Mouse (Mus musculus) liver, embryonic 13.5 days (tissue): ENCODE measurements around the gene P4ha2. TPM values are rescaled to one million over a fixed set of nuclear protein-coding genes. Genes with fewer than 3 reads are reported as not detected.

Experiments used
- ATAC-seq: fragments of 200-750 bp; cut with Nextera tagmentation; 2 replicates; pipeline ENCODE4 v1.8.0; 2017; ENCODE audit warnings: low read depth, mild to moderate bottlenecking, moderate number of reproducible peaks, moderate library complexity
- DNase-seq: peaks from one replicate; pipeline ENCODE4 v3.0.0; 2022
- H3K27ac ChIP-seq: fragments of 300-500 bp; sonication (generic); 2 replicates; pipeline ENCODE4 v1.5.1; 2015; ENCODE audit warnings: moderate library complexity, mild to moderate bottlenecking, inconsistent platforms
- H3K27me3 ChIP-seq: fragments of 300-500 bp; sonication (generic); 2 replicates; pipeline ENCODE4 v1.6.1; 2015; ENCODE audit warnings: mild to moderate bottlenecking, inconsistent platforms
- H3K36me3 ChIP-seq: fragments of 300-500 bp; sonication (generic); 2 replicates; pipeline ENCODE4 v1.6.1; 2015; ENCODE audit warnings: mild to moderate bottlenecking, inconsistent platforms
- H3K4me1 ChIP-seq: fragments of 300-500 bp; sonication (generic); replicated peaks from 2 replicates; pipeline ENCODE4 v1.6.1; 2015; ENCODE audit warnings: inconsistent platforms
- H3K4me2 ChIP-seq: fragments of 300-500 bp; sonication (generic); 2 replicates; pipeline ENCODE4 v1.6.1; 2015; ENCODE audit warnings: inconsistent platforms, mild to moderate bottlenecking, moderate library complexity
- H3K4me3 ChIP-seq: fragments of 300-500 bp; sonication (generic); replicated peaks from 2 replicates; pipeline ENCODE4 v1.5.1; 2015; ENCODE audit warnings: mild to moderate bottlenecking, inconsistent platforms
- H3K9ac ChIP-seq: fragments of 300-500 bp; sonication (generic); 2 replicates; pipeline ENCODE4 v1.6.1; 2015; ENCODE audit warnings: mild to moderate bottlenecking, inconsistent platforms
- H3K9me3 ChIP-seq: fragments of 300-500 bp; sonication (generic); replicated peaks from 2 replicates; pipeline ENCODE4 v1.6.1; 2016; ENCODE audit warnings: inconsistent platforms
- WGBS: fragments of 180-500 bp; shearing (Covaris S2); methylation state at CpG from one replicate; pipeline ENCODE4 v1.1.7; 2015; ENCODE audit not compliant: insufficient replicate concordance; 5-methylcytosine and 5-hydroxymethylcytosine counted together
- polyA plus RNA-seq: library from polyadenylated mRNA; unstranded; fragments of >200 nt; fragmentation: Nextera tagmentation; extraction: Ambion mirVana; gene quantifications from 2 replicates; pipeline ENCODE4 v1.2.1, GENCODE M21; 2015

P4ha2 gene
- polyA plus RNA-seq, 1 experiment from 2014 or later = 4.4 TPM

- 10% methylated on average over 3 of the region's 3 CpGs for WGBS
- no peaks in the 10 kb centered on the region for H3K4me1 ChIP-seq
- no peak for ATAC-seq
- no peak overlapping the region for H3K4me2 ChIP-seq
- no peak overlapping the region for H3K9ac ChIP-seq
- H3K27ac ChIP-seq = no peak overlapping the region
- no peaks in the 10 kb centered on the region for H3K9me3 ChIP-seq
- peaks cover 15% of the 10 kb centered on the region; the same call in 1 of the 2 replicates for H3K27me3 ChIP-seq
- H3K36me3 ChIP-seq = no peaks in the 10 kb centered on the region
- no peak overlapping the region for H3K4me3 ChIP-seq
- peak; percentile 35 for DNase-seq
These were observed 45.0 kb downstream of the P4ha2 start for GRCm38 (mm10) chr11:54144886-54145285.

DNA sequence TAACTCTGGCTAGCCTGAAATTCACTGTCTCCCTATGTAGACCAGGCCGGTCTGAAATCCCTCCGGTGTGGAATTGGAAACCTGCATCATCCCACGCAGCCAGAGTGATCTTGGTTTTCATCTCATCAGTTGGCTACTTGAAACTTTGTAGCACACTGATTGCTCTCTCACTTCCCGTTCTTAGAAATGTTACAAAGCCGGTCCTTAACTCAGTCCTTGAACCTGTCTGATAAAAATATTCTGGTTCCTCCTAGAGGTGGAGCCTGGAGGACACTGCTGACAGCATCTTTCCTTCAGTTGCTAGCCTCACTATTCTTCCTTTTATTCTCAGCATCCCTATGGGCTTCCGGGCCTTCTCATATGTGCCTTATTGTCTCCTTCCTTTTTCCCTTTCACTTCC is 46.1 kb downstream of the P4ha2 start:
- no peak for DNase-seq

DNA sequence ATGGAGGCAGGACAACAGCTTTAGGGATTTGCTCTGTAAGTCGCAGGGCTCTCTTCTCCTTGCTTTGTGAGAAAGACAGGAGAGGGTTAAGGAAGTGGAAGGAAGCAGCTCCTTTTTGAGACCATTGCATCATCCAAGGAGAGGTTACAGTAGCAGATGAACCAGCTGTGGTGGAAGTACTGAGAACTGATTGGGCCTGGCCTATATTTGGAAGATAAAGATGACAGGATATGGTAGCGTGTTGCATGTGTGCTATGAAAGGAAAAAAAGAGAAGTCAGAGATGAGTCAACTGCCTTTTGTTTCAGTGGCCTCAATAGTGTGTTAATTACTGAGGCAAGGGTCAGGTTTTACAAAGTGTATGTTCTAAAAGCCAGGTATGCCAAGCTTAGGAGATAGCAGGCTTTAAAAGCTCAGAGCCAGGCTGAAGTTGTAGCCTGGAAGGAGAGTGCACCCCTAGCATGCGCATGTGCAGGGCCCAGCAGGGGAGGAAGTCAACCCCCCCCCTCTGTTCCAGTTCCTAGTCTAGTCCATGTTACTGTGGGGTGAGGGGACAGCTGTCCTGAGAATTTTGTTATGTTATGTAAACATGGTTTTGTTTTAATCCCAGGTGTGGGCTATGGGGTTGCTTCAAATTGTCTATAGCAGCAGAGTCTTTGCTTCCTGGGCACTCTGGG is 50.0 kb downstream of the P4ha2 start:
- H3K27ac ChIP-seq = 0 out of 2 replicates have a peak overlapping the region, but pooled peaks have one; percentile 17
- 47% methylated on average over 3 of the region's 3 CpGs for WGBS
- H3K4me3 ChIP-seq = no peak overlapping the region
- H3K27me3 ChIP-seq = no peaks in the 10 kb centered on the region
- DNase-seq = no peak
- H3K9me3 ChIP-seq = no peaks in the 10 kb centered on the region
- no peaks in the 10 kb centered on the region for H3K4me1 ChIP-seq
- no peak for ATAC-seq
- no peak overlapping the region for H3K9ac ChIP-seq
- H3K36me3 ChIP-seq = no peaks in the 10 kb centered on the region
- H3K4me2 ChIP-seq = no peak overlapping the region

More for the DNA sequence above, 46.1 kb downstream of the P4ha2 start:
- no peak overlapping the region for H3K9ac ChIP-seq
- H3K27me3 ChIP-seq = peaks cover 15% of the 10 kb centered on the region; the same call in 1 of the 2 replicates
- no peak overlapping the region for H3K27ac ChIP-seq
- no peak overlapping the region for H3K4me3 ChIP-seq
- no peaks in the 10 kb centered on the region for H3K4me1 ChIP-seq
- no peaks in the 10 kb centered on the region for H3K9me3 ChIP-seq
- 65% methylated on average over 6 of the region's 6 CpGs for WGBS
- no peak overlapping the region for H3K4me2 ChIP-seq
- no peaks in the 10 kb centered on the region for H3K36me3 ChIP-seq
- no peak for ATAC-seq

DNA sequence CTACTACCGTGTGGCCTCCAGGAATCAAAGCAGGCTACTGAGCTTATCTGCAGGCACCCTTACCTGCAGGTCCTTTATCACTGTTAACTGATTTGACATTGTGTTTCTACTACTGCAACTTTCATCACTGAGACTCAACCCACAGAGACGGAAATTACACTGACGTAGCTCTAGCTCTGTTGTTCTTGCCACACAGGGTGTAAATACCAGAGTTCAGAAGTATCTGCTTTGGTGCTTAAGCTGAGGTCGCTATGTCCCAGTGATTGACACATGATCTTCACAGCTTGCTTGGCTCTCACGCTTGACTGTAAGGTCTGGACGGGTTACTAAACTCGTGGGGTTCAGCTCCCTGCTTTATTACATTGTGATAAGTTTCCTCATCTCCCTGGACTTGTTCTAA is 51.2 kb downstream of the P4ha2 start:
- H3K9ac ChIP-seq = no peak overlapping the region
- no peaks in the 10 kb centered on the region for H3K9me3 ChIP-seq
- ATAC-seq (no peak), DNase-seq (no peak)
- H3K4me2 ChIP-seq = no peak overlapping the region
- H3K4me1 ChIP-seq = no peaks in the 10 kb centered on the region
- WGBS = 49% methylated on average over 7 of the region's 7 CpGs
- no peaks in the 10 kb centered on the region for H3K36me3 ChIP-seq
- H3K4me3 ChIP-seq = no peak overlapping the region
- H3K27ac ChIP-seq = no peak overlapping the region
- H3K27me3 ChIP-seq = no peaks in the 10 kb centered on the region

GRCm38 (mm10) chr11:54152957-54153356 is 53.1 kb downstream of the P4ha2 start:
- Histone ChIP-seq H3K9ac (no peak overlapping the region), H3K36me3 (no peaks in the 10 kb centered on the region), H3K4me1 (no peaks in the 10 kb centered on the region), H3K27me3 (no peaks in the 10 kb centered on the region), H3K9me3 (no peaks in the 10 kb centered on the region), H3K27ac (no peak overlapping the region), H3K4me3 (no peak overlapping the region), H3K4me2 (no peak overlapping the region)
- ATAC-seq = no peak
- no peak for DNase-seq
- 69% methylated on average over 3 of the region's 3 CpGs for WGBS

- no peak for DNase-seq
- Histone ChIP-seq H3K4me3 (no peak overlapping the region), H3K27ac (no peak overlapping the region), H3K36me3 (no peaks in the 10 kb centered on the region), H3K4me2 (no peak overlapping the region), H3K9me3 (no peaks in the 10 kb centered on the region), H3K27me3 (no peaks in the 10 kb centered on the region), H3K4me1 (no peaks in the 10 kb centered on the region), H3K9ac (no peak overlapping the region)
- 25% methylated on average over 6 of the region's 6 CpGs for WGBS
- no peak for ATAC-seq
These were observed 56.0 kb downstream of the P4ha2 start for GRCm38 (mm10) chr11:54155864-54156263.

DNA sequence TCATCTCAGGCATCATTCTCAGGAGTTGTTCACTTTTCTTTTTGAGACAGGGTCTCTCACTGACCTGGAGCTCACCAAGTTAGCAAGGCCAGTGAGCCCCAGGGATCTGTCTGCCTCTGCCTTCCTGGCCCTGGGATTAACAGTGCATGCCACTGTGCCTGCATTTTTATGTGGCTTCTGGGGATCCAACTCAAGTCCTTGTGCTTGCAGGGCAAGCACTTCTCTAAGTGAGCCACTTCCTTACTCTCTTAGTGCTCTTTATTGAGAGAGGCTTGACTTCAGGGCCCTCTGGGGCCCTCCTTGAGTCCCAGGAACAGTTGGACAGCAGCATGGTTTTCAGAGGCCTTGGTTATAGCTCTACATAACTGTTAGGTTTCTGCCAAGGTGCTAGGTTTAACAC is 56.6 kb downstream of the P4ha2 start:
- no peak overlapping the region for H3K4me2 ChIP-seq
- no peaks in the 10 kb centered on the region for H3K9me3 ChIP-seq
- H3K9ac ChIP-seq = no peak overlapping the region
- H3K4me3 ChIP-seq = no peak overlapping the region
- H3K4me1 ChIP-seq = no peaks in the 10 kb centered on the region
- no peak for ATAC-seq
- no peak overlapping the region for H3K27ac ChIP-seq
- DNase-seq = no peak
- H3K27me3 ChIP-seq = no peaks in the 10 kb centered on the region
- no peaks in the 10 kb centered on the region for H3K36me3 ChIP-seq

DNA sequence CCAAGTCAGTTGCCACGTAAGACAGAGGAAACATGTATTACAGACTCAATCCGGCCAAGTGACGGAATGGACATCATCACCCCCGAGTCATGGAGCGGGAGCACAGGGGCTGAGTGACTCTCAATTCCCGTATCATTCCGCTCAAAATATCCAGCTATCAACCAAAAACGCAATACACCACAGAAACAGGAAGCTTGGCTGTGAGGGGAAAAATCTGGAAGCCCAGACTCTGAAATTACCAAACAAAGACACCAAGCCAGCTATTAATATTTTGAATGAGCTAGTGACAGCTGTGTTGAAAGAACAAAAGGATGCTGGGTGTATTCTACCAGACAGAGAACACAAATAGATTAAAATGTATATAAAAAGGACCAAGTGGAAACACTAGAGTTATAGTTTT is 57.7 kb downstream of the P4ha2 start:
- WGBS = 71% methylated on average over 8 of the region's 8 CpGs
- no peak for ATAC-seq
- no peak for DNase-seq
- H3K27me3 ChIP-seq = no peaks in the 10 kb centered on the region
- H3K4me1 ChIP-seq = no peaks in the 10 kb centered on the region
- no peak overlapping the region for H3K4me3 ChIP-seq
- H3K36me3 ChIP-seq = no peaks in the 10 kb centered on the region
- no peak overlapping the region for H3K9ac ChIP-seq
- H3K9me3 ChIP-seq = no peaks in the 10 kb centered on the region
- no peak overlapping the region for H3K27ac ChIP-seq
- no peak overlapping the region for H3K4me2 ChIP-seq

DNA sequence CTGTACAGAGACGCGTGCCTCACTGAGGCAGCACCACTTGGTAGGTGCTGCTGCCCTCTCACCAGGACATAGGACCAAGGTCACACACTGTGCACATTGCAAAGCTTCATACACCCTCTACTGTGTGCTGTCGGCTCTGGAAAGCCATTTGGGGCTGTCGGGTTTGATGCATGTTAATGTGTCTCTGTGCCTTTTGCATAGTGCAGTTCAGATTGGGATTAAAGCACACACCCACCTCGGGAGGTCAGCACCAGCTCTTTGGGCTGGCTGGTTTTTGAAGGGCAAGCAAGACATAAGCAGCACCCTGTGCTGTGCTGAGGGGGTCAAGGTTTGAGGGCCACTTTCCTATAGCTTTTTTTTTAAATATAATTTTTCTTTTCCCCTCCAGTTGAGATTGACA is 60.5 kb downstream of the P4ha2 start:
- Histone ChIP-seq H3K4me3 (no peak overlapping the region), H3K27ac (no peak overlapping the region), H3K36me3 (no peaks in the 10 kb centered on the region), H3K9me3 (no peaks in the 10 kb centered on the region), H3K9ac (no peak overlapping the region), H3K4me1 (no peaks in the 10 kb centered on the region), H3K4me2 (no peak overlapping the region), H3K27me3 (no peaks in the 10 kb centered on the region)
- ATAC-seq (no peak), DNase-seq (no peak)
- 59% methylated on average over 5 of the region's 5 CpGs for WGBS

DNA sequence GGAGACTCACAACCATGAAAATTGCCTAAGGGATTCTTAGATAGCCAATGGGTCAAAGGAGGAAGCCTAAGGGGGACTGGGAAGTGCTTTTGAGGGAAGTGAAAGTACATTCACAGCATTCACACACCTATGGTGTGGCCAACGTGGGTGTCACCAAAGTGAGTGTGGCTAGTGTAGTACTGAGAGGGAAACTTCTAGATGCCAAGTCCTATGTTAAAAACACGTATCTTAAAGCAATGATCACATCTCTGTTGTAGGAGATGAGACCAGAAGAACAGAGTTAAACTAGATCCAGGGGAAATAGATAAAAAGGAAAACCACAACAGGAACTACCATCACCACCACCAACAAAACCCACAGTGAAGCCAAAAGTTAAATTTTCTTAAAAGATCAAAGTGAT is 61.0 kb downstream of the P4ha2 start:
- H3K4me1 ChIP-seq = no peaks in the 10 kb centered on the region
- H3K9ac ChIP-seq = no peak overlapping the region
- no peaks in the 10 kb centered on the region for H3K36me3 ChIP-seq
- H3K27ac ChIP-seq = no peak overlapping the region
- no peak overlapping the region for H3K4me3 ChIP-seq
- no peak overlapping the region for H3K4me2 ChIP-seq
- ATAC-seq = no peak
- no peak for DNase-seq
- H3K9me3 ChIP-seq = no peaks in the 10 kb centered on the region
- H3K27me3 ChIP-seq = no peaks in the 10 kb centered on the region
- 13% methylated on average over 2 of the region's 2 CpGs for WGBS

DNA sequence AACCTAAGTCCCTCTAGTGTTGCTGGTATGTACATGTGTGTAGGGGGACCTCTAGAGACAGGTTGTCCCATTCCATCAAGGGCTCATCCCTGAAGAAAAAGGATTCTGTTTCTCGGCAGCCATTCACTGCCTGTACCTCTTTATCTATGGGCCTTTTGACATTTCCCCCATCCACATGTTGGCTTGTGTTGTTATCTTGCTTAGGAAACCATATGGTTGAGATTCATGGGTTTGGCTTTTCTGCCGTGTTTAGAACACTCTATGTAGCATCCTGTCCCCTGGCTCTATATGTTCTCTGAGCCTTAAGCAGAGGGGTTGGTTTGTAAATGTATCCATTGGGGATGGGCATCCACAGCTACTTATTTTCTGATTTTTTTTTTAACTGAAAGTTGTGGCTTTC is 61.6 kb downstream of the P4ha2 start:
- no peak for DNase-seq
- 16% methylated on average over 2 of the region's 2 CpGs for WGBS
- H3K27ac ChIP-seq = no peak overlapping the region
- no peak overlapping the region for H3K9ac ChIP-seq
- no peaks in the 10 kb centered on the region for H3K36me3 ChIP-seq
- H3K4me2 ChIP-seq = no peak overlapping the region
- H3K4me1 ChIP-seq = no peaks in the 10 kb centered on the region
- H3K9me3 ChIP-seq = no peaks in the 10 kb centered on the region
- H3K4me3 ChIP-seq = no peak overlapping the region
- H3K27me3 ChIP-seq = no peaks in the 10 kb centered on the region
- no peak for ATAC-seq

GRCm38 (mm10) chr11:54162968-54163367 is 63.1 kb downstream of the P4ha2 start:
- no peak for ATAC-seq
- WGBS = 33% methylated on average over 1 of the region's 1 CpGs
- H3K27ac ChIP-seq = no peak overlapping the region
- H3K4me2 ChIP-seq = no peak overlapping the region
- no peaks in the 10 kb centered on the region for H3K27me3 ChIP-seq
- H3K36me3 ChIP-seq = no peaks in the 10 kb centered on the region
- H3K9ac ChIP-seq = no peak overlapping the region
- H3K4me3 ChIP-seq = no peak overlapping the region
- DNase-seq = no peak
- H3K9me3 ChIP-seq = no peaks in the 10 kb centered on the region
- no peaks in the 10 kb centered on the region for H3K4me1 ChIP-seq
